Mouse (Mus musculus) cerebellum, adult 2 months (tissue): ENCODE measurements around the gene Sytl3.

Experiments
- CTCF ChIP-seq: fragments of 200-500 bp; IDR thresholded peaks from 2 replicates; pipeline ENCODE4 v1.5.1; 2011; ENCODE audit warnings: low read depth, mild to moderate bottlenecking, control low read depth, low read length, moderate library complexity, borderline replicate concordance; ENCODE audit not compliant: insufficient read depth
- POLR2A ChIP-seq: fragments of 200-500 bp; IDR thresholded peaks from 2 replicates; pipeline ENCODE4 v1.6.1; 2011; ENCODE audit warnings: low read length, control low read depth, borderline replicate concordance; ENCODE audit not compliant: insufficient read depth

GRCm38 (mm10) chr17:6741271-6741670 is 82.4 kb downstream of the Sytl3 start:
- TF ChIP-seq CTCF (no peak), POLR2A (no peak)
